Mouse (Mus musculus) kidney, postnatal 10 days (tissue): Measurements from ENCODE around the gene Bicra.

Source experiments
- DNase-seq: peaks from one replicate; pipeline ENCODE4 v3.0.0; 2021; ENCODE audit warnings: mixed read lengths

The Bicra gene

GRCm38 (mm10) chr7:15938621-15939020, 109.1 kb downstream of the Bicra start:
- no peak for DNase-seq

DNA sequence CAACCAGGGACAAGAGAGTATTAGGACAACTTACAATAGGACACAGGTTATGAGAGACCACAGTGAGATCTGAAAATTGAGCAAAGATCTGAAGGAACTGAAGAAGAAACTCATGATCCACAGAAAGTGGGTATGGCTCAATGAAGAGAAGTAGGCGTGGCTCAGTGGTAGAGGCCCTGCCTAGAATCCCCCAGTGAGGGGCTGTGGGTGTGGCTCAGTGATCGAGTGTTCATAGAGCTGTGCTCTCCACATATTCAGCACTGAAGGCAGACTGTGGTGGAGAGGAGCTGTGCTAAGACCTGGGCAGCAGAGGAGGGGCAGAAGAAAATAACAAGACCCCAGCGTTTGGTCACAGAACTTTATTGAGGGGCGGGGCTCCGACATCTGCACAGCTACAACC, 110.2 kb downstream of the Bicra start:
- DNase-seq, result no peak

- DNase-seq, result peak; percentile 62
Measured at GRCm38 (mm10) chr7:15933437-15934359, 114.0 kb downstream of the Bicra start.

DNA sequence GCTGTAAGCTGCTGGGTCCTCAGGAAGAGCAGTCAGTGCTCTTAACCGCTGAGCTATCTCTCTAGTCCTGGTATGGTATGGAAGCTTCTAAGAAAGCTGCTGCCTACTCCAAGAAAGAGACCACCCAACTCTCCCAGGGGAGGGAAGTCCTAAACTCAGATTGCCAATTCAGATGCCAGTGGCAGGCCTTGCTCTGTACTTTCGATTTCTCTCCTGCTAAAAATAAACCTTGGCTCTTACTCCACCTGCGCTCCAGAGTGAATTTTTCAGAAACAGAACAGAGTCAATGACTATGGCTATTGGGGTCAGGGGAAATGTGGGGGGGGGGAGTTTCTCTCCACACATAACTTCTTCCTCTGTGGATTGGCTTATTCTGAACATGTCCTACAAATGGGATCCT, 116.1 kb downstream of the Bicra start:
- DNase-seq, result no peak

DNA sequence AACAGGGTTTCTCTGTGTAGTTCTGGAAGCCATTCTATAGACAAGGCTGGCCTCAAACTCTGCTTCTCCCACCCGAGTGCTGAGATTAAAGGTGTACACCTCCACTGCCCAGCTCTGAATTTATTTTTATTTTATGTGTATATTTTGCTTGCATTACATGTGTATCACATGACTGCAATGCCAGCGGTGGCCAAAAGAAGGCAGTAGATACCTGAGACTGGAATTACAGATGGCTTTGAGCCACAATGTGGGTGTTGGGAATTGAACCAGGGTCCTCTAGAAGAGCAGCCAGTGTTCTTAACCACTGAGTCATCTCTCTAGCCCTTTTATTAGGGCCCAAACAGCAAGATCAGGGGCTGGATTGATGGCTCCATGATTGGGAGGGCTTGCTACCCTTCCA, 117.2 kb downstream of the Bicra start:
- no peak for DNase-seq

- DNase-seq, result peak; percentile 82
Measured at GRCm38 (mm10) chr7:15929910-15930309, 117.8 kb downstream of the Bicra start.

DNA sequence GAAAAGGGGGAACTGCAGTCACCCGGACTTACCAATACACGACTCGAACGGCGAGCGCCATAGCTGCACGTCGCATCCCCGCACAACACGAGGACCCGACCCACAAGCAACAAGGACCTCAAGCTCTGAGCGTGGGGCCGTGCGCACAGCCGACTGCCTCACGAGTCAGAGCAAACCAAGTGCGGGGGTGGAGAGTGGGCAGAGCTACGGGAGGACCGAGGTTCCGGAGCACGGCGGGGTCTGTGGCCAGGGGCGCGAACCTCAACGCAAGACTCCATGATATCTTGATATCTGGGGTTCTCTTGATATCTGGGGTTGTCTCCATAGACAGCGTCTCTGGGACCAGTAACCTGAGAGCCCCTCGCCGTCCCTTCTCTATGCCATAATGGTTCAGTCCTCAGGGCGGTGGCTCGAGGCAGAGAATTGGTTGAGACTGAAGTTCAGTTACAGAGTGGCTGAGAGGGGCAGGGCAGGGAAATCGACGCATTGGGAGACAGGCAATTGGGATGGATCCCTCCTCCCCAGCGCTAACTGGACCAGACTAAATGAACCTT, 125.4 kb downstream of the Bicra start, which contains the start of gene Selenow:
Selenow (minus strand) TSS at position 183 of the 554 bp plus-strand sequence.
- peak; percentile 94 for DNase-seq

DNA sequence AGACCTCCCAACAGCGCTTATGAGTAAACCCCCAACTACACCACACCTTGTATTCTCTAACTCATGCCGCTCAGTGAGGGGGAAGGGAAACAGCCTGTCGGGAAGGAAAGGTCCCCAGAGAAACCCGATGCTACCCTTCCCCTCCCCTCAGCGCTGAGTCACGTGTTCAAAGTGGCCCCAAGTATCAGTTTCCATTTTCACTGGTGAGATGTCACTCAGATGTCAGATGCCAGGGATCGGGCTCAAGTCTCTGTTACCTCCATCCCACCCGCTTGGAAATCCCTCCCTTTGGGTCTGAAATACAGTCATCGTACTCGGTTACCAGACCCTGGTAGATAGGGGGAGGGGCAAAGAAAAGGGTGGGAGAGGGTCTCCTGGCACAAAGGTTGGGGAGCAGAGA, 125.9 kb downstream of the Bicra start:
- DNase-seq, result peak; percentile 43
